In genomic region chr15:84960692-84961091, GRCm38 (mm10) we compare ENCODE assay signal across 10 mouse cellular contexts. TPM values are rescaled to one million over a fixed set of nuclear protein-coding genes. Genes with fewer than 3 reads are reported as not detected.
DNase-seq lines count a peak whose midpoint lies in the region; ATAC-seq lines count a peak whose summit lies in the region.
"Had no signal": no experiment of that assay in that cellular context is flagged by ENCODE, and none has a peak within 500 bp of the region (broad histone marks: within the 10 kb centered on the region; RNA-seq: fewer than 3 reads in every experiment).

No protein-coding gene starts in this region.

- 25% methylated on average over 8 of the region's 8 CpGs for WGBS in heart, embryonic 11.5 days (ENCODE audit: insufficient replicate concordance)
- whole genome bisulfite sequencing in neural tube, embryonic 12.5 days: 30% methylated on average over 8 of the region's 8 CpGs

- no peaks in the 10 kb centered on the region for H3K9me3 ChIP-seq in heart, embryonic 11.5 days (replicated peaks; ENCODE audit: control insufficient read depth, low read length)
- no peaks in the 10 kb centered on the region for H3K9me3 ChIP-seq in neural tube, embryonic 12.5 days
- H3K9me3 ChIP-seq: embryonic facial prominence, embryonic 13.5 days; midbrain, embryonic 12.5 days had no signal

- 0 out of 2 replicates have a peak, but pooled peaks cover 2% of the 10 kb centered on the region for H3K36me3 ChIP-seq in heart, embryonic 11.5 days (ENCODE audit: control insufficient read depth, insufficient read depth, low read length)
- H3K36me3 ChIP-seq in neural tube, embryonic 12.5 days: peaks cover 10% of the 10 kb centered on the region

- H3K4me1 ChIP-seq in heart, embryonic 11.5 days (ENCODE audit: control insufficient read depth, insufficient read depth, low read length): no peaks in the 10 kb centered on the region
- peaks cover 21% of the 10 kb centered on the region for H3K4me1 ChIP-seq in neural tube, embryonic 12.5 days

- H3K4me3 ChIP-seq in heart, embryonic 11.5 days (ENCODE audit: low read depth, low read length): no peak overlapping the region
- H3K4me3 ChIP-seq in neural tube, embryonic 12.5 days: no peak overlapping the region
- H3K4me3 ChIP-seq: embryonic facial prominence, embryonic 13.5 days; midbrain, embryonic 12.5 days had no signal

- no peak overlapping the region for H3K9ac ChIP-seq in heart, embryonic 11.5 days (ENCODE audit: low read depth, low read length)
- H3K9ac ChIP-seq in neural tube, embryonic 12.5 days: 0 out of 2 replicates have a peak overlapping the region, but pooled peaks have one; percentile 26
- H3K9ac ChIP-seq: embryonic facial prominence, embryonic 13.5 days; midbrain, embryonic 12.5 days had no signal

- no peak for ATAC-seq in heart, embryonic 11.5 days (replicated peaks; ENCODE audit: insufficient number of reproducible peaks, low FRiP score, low TSS enrichment)
- ATAC-seq in neural tube, embryonic 12.5 days (ENCODE audit: low FRiP score, low read depth): no peak
- no peak for ATAC-seq in megakaryocyte-erythroid progenitor cell, adult 5-6 weeks (replicated peaks; ENCODE audit: low FRiP score, low TSS enrichment, poor library complexity, severe bottlenecking)

- H3K27me3 ChIP-seq in heart, embryonic 11.5 days (ENCODE audit: control insufficient read depth, insufficient read depth, low read length): no peaks in the 10 kb centered on the region
- no peaks in the 10 kb centered on the region for H3K27me3 ChIP-seq in neural tube, embryonic 12.5 days (replicated peaks)
- H3K27me3 ChIP-seq: embryonic facial prominence, embryonic 13.5 days; midbrain, embryonic 12.5 days had no signal

- no peak overlapping the region for H3K4me2 ChIP-seq in heart, embryonic 11.5 days
- H3K4me2 ChIP-seq in neural tube, embryonic 12.5 days (replicated peaks): no peak overlapping the region
- H3K4me2 ChIP-seq: embryonic facial prominence, embryonic 13.5 days; midbrain, embryonic 12.5 days had no signal

- DNase-seq in heart, postnatal 4 days: peak; percentile 29
- peak; percentile 66 for DNase-seq in cerebellum, adult 11-12 months
- DNase-seq in frontal cortex, postnatal 14 days (ENCODE audit: low spot score in 2 of 2): peak; percentile 48 to 52
- DNase-seq in testis, postnatal 14 days (ENCODE audit: low spot score): no peak
- no peak for DNase-seq in urinary bladder, postnatal 10 days (ENCODE audit: low spot score)

- H3K27ac ChIP-seq in heart, embryonic 11.5 days (ENCODE audit: low read depth, low read length): no peak overlapping the region
- no peak overlapping the region for H3K27ac ChIP-seq in neural tube, embryonic 12.5 days
- H3K27ac ChIP-seq: embryonic facial prominence, embryonic 13.5 days; midbrain, embryonic 12.5 days had no signal

RNA-seq across cellular contexts. Expression of gene 5031439G07Rik, which starts 27.7 kb away (rescaled TPM):
- 10 to 100 TPM; 22.2 to 23.8 TPM for total RNA-seq in heart, postnatal 4 days (2021)
- polyA plus RNA-seq in heart, embryonic 11.5 days (2014; fragmentation: Nextera tagmentation; extraction: Ambion mirVana): 4.6 and 8.1 TPM in 2 replicates
- 28.6 and 35.3 TPM in 2 replicates for polyA plus RNA-seq in neural tube, embryonic 12.5 days (2016; fragmentation: Nextera tagmentation; extraction: Ambion mirVana)
- total RNA-seq in megakaryocyte-erythroid progenitor cell, adult 5-6 weeks (2014; fragmentation: Nextera tagmentation): 3.5 and 3.6 TPM in 2 replicates
- total RNA-seq in megakaryocyte-erythroid progenitor cell, adult 5-6 weeks (2017): 2.2 and 4.0 TPM in 2 replicates

RNA-seq across cellular contexts. Expression of gene Nup50, which starts 37.5 kb away (rescaled TPM):
- total RNA-seq in heart, postnatal 4 days (2021): 10 to 100 TPM; 27.7 to 27.8 TPM
- 28.5 and 33.1 TPM in 2 replicates for polyA plus RNA-seq in heart, embryonic 11.5 days (2014; fragmentation: Nextera tagmentation; extraction: Ambion mirVana)
- 49.4 and 49.6 TPM in 2 replicates for polyA plus RNA-seq in neural tube, embryonic 12.5 days (2016; fragmentation: Nextera tagmentation; extraction: Ambion mirVana)
- 51.5 and 56.4 TPM in 2 replicates for total RNA-seq in megakaryocyte-erythroid progenitor cell, adult 5-6 weeks (2014; fragmentation: Nextera tagmentation)
- total RNA-seq in megakaryocyte-erythroid progenitor cell, adult 5-6 weeks (2017): 102 TPM in 2 replicates

RNA-seq across cellular contexts. Expression of gene Gm29666, which starts 40.9 kb away (rescaled TPM):
- total RNA-seq in heart, postnatal 4 days (2021): under 1 TPM; 0.19 to 0.34 TPM
- polyA plus RNA-seq in heart, embryonic 11.5 days (2014; fragmentation: Nextera tagmentation; extraction: Ambion mirVana): 0.27 and 0.52 TPM in 2 replicates
- 0.90 and 0.98 TPM in 2 replicates for polyA plus RNA-seq in neural tube, embryonic 12.5 days (2016; fragmentation: Nextera tagmentation; extraction: Ambion mirVana)
- total RNA-seq in megakaryocyte-erythroid progenitor cell, adult 5-6 weeks (2014; fragmentation: Nextera tagmentation): 0.90 and 1.3 TPM in 2 replicates
- 0.23 TPM in 2 replicates for total RNA-seq in megakaryocyte-erythroid progenitor cell, adult 5-6 weeks (2017)

RNA-seq across cellular contexts. Expression of gene Upk3a, which starts 56.2 kb away (rescaled TPM):
- total RNA-seq in heart, postnatal 4 days (2021): not detected
- not detected in 2 replicates for polyA plus RNA-seq in heart, embryonic 11.5 days (2014; fragmentation: Nextera tagmentation; extraction: Ambion mirVana)
- polyA plus RNA-seq in neural tube, embryonic 12.5 days (2016; fragmentation: Nextera tagmentation; extraction: Ambion mirVana): 0.53 and 0.61 TPM in 2 replicates
- not detected in 2 replicates for total RNA-seq in megakaryocyte-erythroid progenitor cell, adult 5-6 weeks (2014; fragmentation: Nextera tagmentation)
- not detected in 2 replicates for total RNA-seq in megakaryocyte-erythroid progenitor cell, adult 5-6 weeks (2017)

Comparison
In these comparisons a context has a peak if more than half of its experiments do, and no peak if none do; other contexts are left out.
1. DNase-seq: peak in heart, postnatal 4 days (single experiment), cerebellum, adult 11-12 months (single experiment) and frontal cortex, postnatal 14 days (2 of 2); none in testis, postnatal 14 days (single experiment) and urinary bladder, postnatal 10 days (single experiment).
2. RNA of gene 5031439G07Rik, which starts 27.7 kb away (total RNA-seq): 22.2 to 23.8 TPM in heart, postnatal 4 days; 2.2 to 4.0 TPM in megakaryocyte-erythroid progenitor cell, adult 5-6 weeks; every median in the first group is over 4 times any median in the second.